Mouse (Mus musculus) liver, adult 2 months (tissue): ENCODE results near the gene Wscd2.

ENCODE experiments used
- CTCF ChIP-seq: fragments of 200-500 bp; IDR thresholded peaks from 2 replicates; pipeline ENCODE4 v1.5.1; 2011; ENCODE audit warnings: low read depth, low read length, control low read depth
- POLR2A ChIP-seq: fragments of 200-500 bp; IDR thresholded peaks from 2 replicates; pipeline ENCODE4 v1.6.1; 2011; ENCODE audit warnings: low read length, control low read depth; ENCODE audit not compliant: insufficient read depth; ENCODE audit errors: extremely low read depth

DNA sequence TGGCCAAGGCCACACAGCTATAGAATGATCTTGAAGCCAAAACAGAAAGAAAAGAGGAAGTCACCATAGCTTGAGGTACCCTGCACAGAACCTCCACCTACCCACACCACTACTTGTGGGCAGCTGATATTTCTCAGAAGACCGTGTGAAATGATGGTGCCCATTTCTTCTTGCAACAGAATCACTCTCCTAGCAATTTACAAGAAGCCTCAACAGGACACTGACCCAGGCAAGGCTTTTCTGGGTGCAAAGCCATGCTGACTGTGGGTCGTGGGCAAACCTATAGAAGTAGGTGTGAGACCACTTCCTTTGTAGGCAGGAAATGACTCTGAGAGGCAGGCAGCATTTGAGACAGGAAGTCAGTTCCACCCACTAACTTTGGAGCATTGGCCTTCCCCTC, 49.3 kb downstream of the Wscd2 start:
- TF ChIP-seq CTCF (no peak), POLR2A (no peak)
